Mouse (Mus musculus) megakaryocyte, adult 5-6 weeks (primary cell): ENCODE measurements at regions not wholly inside any gene's neighbourhood (a gene's known extent, or its start where the extent isn't known, plus 50 kb on each side); places are given as distances from the start of the nearest gene placed in this dataset.
"Not testable (repeated sequence)": the region's sequence is repeated elsewhere in the genome, so short reads cannot be mapped to it uniquely, and the experiment has no call there.

ENCODE experiments used
- ATAC-seq: 2 replicates; pipeline ENCODE4 v1.8.0; 2016; ENCODE audit warnings: mild to moderate bottlenecking, inconsistent platforms; ENCODE audit not compliant: poor library complexity, severe bottlenecking

DNA sequence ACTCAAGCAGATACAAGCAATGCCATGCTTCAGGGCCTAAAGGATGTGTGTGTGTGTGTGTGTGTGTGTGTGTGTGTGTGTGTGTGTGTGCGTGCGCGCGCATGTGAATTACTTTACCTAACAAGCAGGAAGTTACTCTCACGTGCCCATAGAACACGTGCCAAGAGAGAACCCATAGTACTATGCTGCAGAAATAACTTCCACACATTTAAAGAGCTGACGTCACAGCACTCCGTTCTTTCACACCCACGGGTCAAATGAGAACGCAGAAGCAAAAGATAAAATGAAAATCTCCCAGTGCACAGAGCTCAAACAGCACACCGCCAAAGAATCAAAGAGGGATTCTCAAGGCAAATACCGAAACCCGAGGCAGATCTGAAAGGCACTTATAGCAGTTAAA is 195.9 kb downstream of the Unc5cl start:
- no peak for ATAC-seq

DNA sequence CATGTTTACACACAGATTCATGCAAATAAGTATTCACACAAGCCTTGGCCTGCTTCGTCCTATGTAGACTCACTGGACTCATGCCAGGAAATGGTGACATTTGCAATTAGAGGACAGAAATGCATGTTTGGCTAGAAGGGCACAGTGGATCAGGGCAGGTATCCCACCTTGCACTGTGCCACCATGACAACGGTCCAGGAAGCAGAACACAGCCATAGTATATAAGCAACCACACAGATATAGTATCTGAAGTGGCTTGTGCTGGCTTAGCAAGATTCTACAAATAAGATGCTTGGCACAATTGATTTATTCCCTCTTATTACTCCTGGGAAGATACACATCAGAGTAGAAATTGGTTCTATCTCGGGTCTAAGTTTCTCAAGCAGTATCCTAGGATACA is 218.0 kb downstream of the Unc5cl start:
- no peak for ATAC-seq

DNA sequence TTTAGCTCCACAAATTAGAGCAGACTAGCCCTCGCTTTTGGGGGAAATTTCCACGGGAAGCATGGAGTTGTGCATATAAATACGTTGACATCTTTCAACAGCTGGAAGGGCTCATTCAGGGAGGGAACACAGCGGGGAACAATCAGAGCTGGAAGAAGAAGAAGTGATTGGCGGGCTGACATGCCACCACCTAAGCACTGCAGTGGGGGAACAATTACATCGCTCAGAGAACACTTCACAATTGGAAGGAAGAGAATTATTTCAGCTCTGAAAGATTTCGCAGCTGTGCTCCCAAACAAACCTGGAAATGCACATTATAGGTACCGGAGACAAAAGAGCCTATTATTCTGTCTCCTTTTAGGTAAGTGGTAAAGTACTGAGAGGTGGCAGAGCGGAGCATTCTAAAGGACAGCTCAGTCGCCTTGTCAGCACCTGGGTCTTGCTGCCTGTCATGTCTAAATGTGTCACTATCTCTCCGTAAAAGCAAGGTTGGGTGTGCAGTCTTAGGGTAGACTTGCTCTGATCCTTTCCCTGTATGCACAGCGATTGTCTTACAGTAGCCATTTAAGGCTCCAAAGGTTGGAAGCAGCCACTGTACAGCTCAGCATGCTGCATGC is 223.6 kb downstream of the Unc5cl start:
- ATAC-seq = no peak

DNA sequence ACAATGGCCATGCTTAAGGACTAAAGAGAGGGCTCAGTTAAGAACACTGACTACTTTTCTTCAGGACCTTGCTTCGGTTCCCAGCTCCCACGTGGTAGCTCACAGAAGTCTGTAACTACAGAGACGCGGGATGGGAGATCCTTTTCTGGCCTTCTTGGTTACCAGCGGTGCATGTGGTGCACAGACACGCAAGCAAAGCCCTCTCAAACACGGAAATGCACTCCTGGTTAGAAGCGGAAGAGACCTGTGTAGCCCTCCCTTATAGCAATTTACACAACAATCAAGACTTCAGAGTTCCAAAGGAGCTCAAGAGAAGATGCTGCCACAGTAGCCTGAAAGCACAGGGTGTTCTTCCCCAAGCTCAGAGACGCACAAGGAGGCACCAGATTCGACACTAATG is 225.6 kb downstream of the Unc5cl start:
- no peak for ATAC-seq

DNA sequence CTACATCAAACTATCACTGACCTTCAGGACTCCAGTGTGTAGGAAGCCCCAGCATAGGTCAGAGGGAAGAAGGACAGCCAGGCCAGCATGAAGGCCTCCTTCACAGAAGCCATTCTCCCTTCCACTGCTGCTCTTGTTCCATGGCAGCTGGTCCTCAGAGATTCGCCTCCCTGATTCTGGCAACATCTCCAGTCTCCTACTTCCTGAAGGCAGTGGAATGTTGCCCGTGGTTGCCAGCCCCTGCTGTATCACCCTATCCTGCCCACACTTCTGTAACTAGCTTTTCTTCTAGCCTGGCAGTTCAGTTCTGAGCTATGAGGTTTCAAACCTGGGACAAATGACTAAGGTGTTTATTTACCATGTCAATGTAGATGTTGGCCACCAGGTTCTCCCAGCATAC is 234.2 kb downstream of the Unc5cl start:
- no peak for ATAC-seq

DNA sequence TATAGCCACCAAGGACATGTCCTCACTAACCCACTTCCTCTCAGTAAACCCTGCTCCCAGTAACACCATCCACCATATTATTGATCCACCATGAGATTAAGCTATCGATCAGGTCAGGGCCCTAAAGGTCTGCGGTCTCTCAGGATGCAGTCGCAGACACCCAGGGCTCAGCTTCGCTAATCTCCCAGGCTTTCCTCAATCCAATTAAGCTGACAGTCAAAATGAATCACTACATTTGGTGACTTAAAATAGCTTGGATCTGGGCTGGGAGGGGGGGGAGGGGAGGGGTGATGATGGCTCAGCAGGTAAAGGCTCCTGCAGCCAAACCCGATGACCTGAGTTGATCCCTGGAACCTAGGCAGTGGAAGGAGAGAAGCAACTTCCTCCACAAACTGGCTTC is 233.7 kb upstream of the Lrfn2 start:
- ATAC-seq = no peak

DNA sequence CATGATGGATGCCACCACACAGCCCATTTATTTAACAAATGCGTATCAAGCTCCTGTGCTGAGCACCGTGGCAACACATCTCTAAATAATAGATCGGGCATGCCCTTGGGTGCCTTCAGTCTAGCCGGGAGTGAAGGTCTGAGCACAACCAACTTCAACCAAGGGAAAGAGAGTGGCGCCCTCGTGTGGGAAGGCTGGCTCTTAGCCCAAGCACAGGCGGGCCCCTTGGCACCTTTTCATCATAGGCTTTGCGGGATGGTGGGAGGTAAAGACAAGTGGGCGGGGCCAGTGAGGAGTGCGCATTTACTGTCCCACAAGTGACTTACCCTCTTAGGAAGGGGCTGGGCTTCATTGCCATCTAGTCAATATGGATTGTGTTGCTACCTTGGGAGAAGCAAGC is 231.6 kb upstream of the Lrfn2 start:
- ATAC-seq = no peak

DNA sequence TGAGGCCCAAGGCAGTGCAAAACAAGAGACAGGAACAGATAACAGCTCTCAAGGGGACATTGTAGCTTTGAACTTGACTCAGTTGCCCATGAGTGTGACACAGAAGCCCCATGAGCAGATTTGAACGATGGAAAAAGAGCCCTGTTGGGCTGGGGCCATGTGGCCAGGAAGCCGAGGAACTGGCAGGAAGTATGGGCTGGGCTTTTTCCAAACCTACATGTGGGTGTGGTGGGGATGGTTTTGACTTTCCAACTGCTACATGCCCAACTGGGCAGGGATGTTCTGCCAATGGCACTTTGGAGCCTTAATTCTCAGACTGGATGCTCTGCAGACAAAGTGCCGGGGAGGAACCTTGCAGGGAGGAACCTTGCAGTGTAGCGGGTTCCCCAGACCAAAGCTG is 211.7 kb upstream of the Lrfn2 start:
- no peak for ATAC-seq

DNA sequence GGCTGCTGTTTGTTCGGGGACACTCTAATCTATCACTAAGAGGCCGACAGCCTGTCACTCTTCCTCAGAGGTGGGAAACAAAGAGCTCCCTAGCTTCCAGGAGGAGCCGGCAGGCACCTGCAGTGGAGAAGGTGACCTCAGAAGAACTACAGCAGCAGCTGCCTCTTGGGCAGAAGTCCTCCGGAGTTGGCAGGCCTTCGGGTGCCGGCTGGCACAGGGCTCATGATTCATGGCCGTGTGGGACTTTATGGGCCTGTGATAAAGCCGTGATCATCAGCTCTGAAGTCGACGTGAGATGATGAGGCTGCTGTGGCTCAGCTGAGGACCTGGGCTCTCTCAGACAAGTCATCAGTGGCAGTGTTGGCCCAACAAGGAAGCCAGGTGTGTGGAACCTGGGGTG is 208.9 kb upstream of the Lrfn2 start:
- no peak for ATAC-seq

DNA sequence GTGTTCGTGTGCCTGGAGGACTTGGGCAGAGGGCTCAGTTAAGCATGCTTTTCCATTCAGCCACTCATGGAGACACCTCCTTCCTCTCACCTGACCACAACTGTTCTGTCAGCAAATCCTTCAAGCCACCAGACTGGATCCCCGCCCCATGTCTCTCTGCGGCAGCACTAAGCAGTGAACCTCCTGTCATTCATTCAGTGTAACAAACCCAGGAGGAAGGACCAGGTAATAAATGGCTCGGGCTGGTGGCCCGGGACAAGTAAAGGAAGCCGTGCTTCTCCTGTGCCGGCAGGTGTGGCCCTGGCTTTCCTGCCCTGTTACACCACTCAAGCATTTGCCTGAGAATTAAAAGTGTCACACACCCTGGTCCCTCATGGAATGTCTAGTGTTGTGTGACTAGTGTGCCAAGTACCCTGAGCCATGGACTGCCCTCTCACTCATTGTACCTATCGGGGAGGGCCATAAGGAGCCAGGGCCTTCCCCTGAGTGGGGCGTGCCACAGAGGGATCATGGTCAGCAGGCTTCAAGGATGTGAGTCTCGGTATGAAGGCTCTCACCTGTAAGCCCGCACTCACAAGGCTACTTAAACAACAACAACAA is 207.6 kb upstream of the Lrfn2 start:
- no peak for ATAC-seq

DNA sequence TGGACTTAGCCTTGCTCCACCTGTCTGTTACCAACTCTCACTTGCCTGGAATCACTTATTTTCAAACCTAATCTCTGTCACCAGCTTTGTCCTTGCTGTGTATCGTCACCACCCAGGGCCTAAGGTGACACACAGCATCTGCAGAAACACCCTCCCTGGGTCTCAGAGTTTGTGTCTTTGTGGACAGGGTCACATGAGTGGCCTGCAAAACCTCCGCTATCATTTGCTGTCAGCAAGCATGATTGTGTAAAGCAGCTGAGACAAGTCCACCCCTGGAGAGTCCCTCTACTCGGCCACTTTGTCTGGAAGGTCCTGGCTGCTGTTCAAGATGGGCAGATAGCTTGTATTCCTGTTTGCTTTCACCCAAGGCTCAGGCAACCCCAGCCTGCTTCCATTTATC is 205.7 kb upstream of the Lrfn2 start:
- no peak for ATAC-seq

DNA sequence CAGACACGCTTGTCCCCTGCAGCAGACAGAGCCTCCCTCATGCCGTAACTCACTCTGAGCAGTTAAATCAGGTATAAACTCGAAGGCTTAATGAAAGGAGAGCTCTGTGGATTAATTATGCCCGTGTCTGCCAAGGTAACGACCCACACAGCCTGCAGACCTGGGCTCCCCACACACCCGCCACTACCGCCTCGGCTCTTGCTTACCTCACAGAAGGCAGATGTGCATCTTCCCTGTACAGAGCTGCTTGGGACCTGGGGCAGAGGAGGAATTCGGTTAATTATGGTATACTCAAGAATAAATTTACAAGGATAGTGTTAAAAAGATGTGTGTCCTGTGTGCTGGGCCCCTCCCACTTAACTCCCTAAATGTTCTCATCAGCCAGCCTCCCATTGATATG is 198.4 kb upstream of the Lrfn2 start:
- no peak for ATAC-seq

DNA sequence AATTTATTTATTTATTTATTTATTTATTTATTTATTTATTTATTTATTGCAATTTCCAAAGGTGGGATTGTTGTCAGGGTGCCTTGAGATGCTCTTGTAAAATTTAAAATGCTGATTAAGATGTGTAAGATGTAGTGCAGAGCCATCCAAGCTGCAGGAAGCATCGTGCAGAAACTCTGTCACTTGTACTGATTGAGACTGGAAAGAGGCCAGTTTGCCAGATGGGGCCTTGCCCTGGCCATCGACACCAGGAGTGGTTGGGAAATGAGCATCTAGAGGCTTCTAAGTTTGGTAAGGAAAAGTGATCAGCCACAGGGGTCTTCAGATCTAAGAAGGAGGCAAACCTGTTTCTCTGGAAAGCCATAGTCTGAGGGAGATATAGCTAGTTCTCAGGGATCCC is 195.0 kb upstream of the Lrfn2 start:
- ATAC-seq = not testable (repeated sequence)

DNA sequence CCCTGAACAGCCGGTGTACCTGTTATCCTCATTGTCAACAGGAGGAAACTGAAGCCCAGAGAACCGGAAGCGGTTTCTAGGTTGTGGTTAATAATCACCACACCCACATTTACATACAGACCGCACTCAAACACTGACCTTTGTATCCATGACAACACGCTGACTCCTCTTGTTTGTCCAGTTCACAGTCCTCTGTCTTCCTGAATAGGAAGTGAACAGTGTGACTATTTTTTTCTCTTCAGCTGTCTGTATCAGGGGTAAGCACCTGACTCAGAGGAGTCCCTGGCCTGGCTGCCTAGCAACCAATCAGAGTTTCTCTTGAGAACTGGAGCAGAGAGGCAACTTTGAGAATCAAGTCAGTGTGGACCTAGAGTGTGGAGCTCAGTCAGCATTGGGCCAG is 193.5 kb upstream of the Lrfn2 start:
- no peak; the same call in 1 of the 2 replicates for ATAC-seq

DNA sequence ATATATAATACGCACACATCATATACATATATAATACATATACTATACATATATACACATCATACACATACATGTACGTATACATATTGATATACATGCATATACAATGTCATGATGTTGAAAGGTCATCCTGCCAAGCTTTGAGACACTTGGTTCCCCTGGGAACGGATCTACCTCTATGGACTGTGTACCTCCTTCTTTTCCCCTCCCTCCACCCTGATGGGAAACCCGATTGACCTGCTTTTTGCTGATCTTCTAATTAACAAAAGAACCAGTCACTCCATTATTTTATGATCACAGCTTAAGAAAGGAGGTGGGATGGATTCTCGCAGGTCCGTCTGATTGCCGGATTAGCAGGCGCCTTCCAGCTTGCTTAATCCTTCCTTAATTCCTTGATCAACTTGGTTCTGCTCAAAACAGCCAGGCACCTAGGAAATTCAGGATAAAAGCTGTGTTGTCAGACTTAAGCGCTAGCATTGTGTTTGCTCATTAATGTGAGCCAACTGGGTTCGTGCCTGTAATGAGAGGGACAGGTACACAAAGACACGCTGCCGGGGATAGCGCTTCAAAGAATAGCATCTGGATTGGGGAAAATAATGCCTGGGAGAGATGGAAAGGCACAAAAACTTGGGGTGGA is 189.3 kb upstream of the Lrfn2 start:
- no peak for ATAC-seq

DNA sequence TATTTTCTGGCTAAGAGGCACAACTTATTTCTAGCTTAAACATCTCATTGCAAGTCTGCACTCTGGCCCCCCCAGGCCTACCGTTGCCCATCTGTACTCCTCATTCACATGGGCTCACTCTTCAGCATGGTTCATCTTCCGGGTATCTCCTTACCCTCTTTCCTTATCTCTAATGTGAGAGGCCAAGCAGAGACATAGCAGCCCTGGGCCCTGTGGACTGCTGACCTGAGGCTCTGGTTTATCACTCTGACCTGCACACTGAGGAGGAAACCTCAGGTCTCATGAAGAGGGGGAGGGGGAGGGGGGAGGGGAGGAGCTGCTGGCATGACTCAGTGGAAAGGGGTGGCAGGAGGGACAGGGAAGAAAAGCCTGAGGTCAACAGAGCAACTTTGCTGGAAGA is 162.1 kb upstream of the Lrfn2 start:
- ATAC-seq = no peak

DNA sequence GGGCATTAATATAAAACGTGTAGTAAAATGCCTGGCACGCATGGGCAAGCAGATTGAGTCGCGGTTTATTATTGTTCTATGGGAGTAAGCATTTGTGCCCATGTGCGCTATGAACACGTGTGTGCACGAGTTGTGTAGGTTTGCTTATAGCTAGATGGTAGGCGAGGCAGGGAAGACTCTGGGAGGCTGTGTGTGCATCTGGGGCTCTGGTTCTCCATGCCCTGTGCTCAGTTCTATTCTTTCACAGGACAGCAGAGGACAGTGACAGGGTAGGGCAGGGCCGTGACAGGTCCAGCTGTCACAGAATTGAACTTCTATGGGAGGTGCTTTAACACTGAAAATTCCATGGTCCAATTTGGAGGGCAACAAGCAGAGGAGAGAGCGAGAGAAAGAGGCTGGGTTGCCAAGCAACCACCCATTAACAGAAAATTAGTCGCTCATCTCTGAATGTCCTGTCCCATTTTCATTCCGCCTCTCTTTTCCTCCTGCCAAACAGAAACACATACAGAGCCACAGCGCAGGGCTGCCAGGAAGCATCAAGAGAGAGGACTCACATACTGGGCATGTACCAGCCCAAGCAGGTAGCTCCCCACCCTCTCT is 160.4 kb upstream of the Lrfn2 start:
- ATAC-seq = no peak

DNA sequence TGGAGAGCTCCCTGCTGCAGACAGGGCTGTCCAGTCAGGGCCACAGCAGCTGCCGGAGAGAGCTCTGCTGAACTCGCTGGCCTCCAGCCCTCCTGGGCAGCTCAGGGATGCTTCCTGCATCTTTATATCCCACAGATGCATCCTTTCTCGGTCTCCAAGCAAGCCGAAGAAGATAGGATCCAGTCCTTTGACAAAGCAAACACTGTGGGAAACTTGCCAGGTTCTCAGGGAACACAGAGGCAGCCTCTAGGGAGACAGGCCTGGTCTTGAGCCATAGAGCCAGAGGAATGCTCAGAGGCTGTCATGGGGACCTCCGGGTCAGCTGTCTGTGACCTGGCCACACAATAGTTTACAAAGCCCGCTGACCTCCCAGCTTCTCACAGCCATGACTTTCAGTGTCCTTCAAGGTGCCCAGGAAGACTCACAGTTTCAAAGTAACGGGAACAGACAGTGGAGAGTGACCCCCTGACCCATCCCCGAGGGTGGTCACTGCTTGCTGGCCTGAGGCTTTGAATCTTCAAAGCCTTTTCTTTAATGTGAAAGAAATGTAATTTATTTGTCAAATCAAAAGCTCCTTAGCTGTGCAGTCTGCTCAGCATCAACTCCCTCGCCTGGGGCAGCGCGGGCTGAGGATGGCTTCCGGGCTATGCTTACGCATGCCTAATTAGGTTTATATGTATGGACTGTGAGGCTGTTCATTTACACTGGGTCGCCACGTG is 157.8 kb upstream of the Lrfn2 start:
- no peak for ATAC-seq

DNA sequence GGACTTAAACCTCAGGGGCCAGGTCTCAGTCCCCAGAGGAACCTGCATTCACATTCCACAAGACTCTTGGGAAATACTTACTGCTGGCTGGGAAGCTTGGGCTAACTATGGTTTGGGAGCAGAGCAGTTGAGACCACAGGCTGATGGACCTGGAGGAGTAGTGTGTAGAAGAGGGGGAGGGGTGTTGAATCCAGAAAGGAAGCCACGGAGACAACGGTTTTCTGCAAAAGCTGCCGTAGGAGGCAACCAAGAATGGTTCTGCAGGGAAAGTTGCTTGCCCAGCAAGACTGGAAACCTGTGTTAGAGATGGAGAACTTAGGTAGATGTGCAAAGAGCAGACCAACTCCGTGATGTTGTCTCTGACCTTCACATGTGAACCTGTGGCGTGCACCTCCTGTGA is 156.7 kb upstream of the Lrfn2 start:
- ATAC-seq = no peak

DNA sequence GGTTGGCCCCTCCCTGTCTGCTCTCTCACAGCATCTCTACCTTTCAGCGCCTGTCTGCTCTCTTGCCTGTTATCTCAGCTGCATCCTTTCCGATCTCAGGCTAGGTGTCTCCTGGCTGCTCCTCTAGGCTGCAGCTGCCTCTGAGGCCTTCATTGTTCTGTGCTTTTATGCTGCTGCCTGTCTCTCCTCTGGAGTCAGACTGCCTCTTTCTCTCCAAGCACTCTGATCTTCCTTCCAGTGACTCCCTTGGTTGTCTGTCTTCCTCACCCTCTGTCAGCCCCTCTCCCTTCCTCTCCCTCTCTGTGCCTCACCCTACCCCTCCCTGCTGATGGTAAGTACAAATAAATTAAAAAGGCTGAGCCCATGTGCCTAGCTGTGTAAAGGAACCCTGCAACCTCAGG is 155.7 kb upstream of the Lrfn2 start:
- no peak for ATAC-seq

DNA sequence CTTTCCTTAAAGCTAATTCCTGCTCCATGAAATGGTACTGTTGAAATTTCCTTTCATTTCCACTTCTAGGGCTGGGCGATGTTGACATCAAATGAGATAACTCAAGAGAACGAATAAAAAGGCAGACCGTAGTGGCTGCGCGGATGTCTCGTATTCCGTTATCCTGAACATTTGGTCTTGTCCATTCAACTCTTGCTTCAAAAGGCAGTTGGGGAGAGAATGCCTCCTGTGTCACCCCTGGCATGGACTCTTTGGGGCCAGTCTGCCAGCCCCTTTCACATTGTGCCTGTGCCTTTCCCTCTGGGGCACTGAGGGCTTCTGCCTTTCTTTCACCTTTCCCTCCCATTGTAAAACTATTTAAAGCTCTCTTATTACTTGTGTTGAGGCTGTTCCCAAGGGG is 152.0 kb upstream of the Lrfn2 start:
- ATAC-seq = no peak

DNA sequence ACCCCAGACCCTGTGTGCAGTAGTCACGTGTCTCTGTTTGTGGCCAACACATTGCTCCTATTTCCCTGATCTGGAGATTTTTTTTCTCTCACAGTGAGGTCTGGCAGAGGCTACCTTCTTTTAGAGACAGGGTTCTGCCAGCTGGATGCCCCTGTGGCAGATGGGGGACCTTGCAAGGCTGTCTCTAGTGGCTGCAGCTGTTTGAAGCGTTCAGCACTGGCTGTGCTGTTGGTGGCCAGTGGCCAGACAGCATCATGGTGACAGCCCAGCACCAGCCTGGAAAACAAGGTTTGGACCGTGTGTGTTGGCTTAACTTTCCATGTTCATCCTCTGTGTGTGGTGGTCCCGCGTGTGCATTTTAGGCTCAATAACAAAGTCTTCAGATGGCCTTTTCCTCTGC is 147.8 kb upstream of the Lrfn2 start:
- ATAC-seq = no peak
